Mouse (Mus musculus): ENCODE data around the gene Sipa1.

DNA sequence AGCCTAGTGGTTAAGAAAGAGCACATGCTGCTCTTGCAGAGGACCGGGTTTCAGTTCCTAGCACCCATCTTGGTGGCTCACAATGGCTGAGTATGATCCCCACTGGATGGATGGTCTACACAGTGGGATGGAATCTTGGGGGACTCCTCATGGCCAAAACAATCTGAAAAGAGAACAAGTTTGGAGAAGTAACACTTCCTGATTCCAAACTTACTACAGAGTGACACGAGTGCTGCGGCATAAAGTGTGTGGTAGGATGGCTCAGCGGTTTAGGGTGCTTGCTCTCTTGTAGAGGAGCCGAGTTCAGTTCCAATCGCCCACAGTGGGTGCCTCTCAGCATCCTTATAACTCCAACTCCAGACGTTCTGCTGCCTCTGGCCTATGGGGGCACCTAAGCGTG lies 38.2 kb downstream of the Sipa1 start:
- TF ChIP-seq CTCF (IDR thresholded peaks at IDR 0.05; ENCODE audit: low read depth, low read length) = no peak
- no peak for TF ChIP-seq POLR2A (IDR thresholded peaks at IDR 0.05; ENCODE audit: insufficient read depth, low read length)
- no peak for TF ChIP-seq EP300 (IDR thresholded peaks at IDR 0.05; ENCODE audit: insufficient read depth, low read depth, low read length)
